Mouse (Mus musculus): ENCODE results near the gene Celf5. TPM values are rescaled to one million over a fixed set of nuclear protein-coding genes. Genes with fewer than 3 reads are reported as not detected.
A peak's percentile ranks its signal among the peaks of the same experiment; 100 is the strongest.

The Celf5 gene
- total RNA-seq, 2 experiments from 2014 or later: not detected

DNA sequence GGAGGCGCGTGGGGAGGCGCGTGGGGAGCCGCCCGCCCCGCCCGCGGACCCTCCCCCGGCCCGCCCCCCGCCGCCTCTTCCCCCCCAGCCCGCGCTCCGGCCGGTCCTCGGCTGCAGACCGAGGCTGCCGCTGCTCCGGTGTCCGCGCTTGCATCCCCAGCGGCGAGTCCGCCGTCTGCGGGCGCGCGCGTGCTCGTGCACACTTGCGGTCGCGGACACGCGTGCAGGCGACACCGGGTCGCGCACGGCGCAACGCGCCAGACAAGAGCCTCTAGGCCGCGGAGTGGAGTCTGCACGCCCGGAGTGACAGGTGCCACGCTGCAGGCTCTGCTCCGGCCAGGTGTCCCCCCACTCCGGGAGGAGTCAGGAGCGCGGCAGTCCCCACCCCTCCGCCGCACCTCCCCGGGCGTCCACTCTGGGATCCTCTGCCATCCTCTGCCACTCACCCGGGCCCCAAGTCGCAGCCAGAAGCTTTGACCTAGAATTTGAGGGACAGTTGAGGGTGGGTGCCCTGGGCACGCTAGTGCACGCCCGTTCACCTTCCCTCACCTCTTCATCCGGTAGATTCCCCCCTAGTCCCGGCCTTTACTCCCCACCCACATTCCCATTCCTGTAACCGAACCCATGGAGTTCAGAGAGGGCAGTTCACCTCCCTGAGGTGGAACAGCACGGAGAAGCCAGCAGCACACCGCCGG, 51.5 kb downstream of the Celf5 start:
- no peak for ATAC-seq (replicated peaks; ENCODE audit: low FRiP score, poor library complexity, severe bottlenecking)

DNA sequence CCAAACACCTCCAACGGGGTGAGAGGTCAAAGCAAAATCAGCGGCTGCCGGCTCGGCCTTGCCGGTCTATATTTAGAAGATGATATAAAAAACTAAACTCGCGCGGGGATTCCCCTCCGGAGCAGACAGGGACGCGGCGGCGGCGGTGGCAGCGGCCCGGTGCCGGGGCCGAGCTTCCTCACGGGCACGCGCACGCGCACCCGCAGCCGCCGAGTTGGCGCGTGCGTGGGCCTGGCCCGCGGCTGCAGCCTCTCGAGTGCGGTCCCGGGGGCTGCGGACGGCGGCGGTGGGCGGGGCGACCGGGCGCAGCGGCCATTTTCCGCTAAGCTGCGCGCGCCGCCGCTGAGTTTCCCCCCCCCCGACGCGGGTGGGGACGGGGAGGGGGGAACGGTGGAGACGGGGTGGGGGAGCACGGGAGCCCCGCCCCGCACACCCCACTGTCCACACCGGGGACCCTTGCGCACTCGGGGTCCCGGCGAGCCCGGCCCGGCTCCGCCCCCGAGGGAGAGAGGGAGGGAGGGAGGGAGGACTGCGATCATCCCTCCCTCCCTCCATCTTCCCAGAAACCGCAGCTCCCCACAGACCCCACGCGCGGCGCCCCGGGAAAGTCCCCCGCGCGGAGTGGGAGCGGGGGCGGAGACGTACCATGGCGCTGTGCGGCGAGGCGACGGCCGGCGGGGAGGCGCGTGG, 52.2 kb downstream of the Celf5 start:
- no peak for ATAC-seq (replicated peaks; ENCODE audit: low FRiP score, poor library complexity, severe bottlenecking)

DNA sequence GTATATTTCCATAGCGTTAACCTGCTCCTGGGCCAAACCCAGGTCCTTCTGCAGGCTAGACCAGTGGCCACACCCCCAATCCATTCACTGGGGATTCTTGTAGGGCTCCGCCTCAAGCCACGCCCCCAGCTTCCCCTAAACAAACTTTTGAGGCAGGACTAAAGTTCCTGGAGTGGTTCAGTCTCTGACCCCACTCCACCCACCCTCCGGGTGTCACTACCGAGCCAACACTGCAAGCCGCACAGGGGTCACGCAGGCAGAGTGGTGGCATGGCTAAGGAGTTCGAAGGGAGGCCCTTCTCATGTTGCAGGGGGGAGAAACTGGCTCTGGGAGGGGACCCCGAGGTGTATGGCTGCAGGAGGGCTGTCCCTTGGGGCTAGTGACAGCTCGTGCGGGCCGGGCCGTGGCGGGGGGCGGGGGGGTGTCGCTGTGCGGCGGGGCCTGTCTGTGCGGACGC, 52.9 kb downstream of the Celf5 start:
- peak; percentile 60 for ATAC-seq (replicated peaks; ENCODE audit: low FRiP score, poor library complexity, severe bottlenecking)

DNA sequence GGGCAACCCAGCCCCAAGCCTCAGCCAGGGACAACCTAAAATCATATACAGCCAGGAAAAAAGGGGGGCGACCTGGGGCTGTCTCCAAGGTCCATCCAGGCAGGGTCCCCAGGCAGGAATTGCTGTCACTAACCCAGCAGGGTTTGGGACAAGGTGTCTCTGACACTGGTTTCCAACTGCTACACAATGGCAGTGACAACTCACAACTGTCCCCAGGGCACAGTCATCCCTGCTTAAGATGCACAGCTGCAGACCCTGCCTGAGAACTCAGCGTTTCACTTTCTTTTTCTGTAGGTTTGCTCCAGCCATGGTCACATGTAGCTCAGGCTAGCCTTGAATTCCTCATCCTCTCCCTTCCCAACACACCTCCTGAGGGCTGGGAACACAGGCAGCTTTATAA, 53.4 kb downstream of the Celf5 start:
- no peak for ATAC-seq (replicated peaks; ENCODE audit: low FRiP score, poor library complexity, severe bottlenecking)

DNA sequence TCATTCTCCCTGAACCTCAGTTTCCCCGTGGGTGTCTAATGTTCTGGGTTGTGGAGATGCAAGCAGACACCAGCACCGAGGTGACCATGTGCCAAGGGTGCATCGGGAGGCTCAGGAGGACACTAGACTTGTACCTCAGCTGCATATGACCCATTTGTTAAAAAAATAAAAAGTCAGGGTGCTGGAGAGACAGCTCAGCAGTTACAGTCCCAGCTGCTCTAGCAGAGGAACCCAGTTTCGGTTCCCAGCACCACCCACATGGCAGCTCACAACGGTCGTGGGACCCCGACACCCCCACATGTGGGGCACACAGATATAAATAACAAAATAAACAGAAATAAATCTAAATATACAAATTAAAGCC, 54.0 kb downstream of the Celf5 start:
- no peak for ATAC-seq (replicated peaks; ENCODE audit: low FRiP score, poor library complexity, severe bottlenecking)

DNA sequence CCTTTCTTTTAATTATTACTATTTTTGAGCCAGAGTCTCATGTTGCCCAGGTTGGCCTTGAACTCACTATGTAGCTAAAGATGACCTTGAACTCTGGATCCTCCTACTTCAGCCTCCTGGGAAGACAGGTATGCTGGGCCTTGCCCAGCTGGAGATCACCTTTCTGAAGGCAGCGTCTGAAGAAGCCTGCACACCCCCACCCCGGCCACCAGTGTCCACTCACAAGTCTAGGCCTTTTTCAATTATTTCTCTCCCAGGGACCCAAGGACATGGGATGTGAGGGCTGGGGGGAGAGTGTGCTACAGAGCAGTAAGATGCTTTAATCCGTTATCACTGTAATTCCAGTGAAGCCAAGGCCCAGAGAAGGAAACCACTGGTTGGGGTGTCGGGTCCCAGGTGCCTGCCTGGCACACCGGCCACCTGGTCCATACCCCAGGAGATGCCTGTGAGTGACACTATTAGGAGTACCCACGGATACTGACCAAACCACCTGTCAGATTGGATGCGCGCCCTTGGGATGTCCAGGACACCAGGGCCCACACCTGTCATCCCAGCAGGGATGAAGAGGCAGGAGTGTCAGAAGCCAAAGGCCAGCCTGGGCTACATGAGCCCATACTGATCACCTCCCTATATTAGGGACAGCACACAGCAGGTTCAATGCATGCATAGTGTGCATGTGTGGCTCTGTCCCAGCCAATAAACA, 54.6 kb downstream of the Celf5 start:
- ATAC-seq (replicated peaks; ENCODE audit: low FRiP score, poor library complexity, severe bottlenecking): no peak

DNA sequence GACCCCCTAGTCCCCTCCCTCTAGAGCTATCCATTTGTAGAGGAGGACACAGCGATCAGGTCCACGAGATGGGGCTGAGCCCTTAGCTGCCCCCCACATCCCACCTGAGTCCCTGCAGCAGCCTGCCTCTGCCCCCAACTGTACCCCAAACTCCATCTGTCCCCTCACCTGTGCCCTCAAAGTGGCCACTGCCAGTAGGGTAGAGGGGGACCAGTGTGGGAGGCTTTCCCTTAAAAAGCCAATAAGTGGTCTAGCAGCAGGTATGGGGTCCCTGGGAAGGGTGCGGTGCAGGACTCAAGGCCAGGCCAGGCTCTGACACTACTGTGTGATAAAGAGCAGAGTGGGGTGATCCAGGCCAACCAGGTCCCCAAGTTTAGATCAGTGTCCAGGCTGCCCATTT, 55.2 kb downstream of the Celf5 start:
- ATAC-seq (replicated peaks; ENCODE audit: low FRiP score, poor library complexity, severe bottlenecking): no peak

DNA sequence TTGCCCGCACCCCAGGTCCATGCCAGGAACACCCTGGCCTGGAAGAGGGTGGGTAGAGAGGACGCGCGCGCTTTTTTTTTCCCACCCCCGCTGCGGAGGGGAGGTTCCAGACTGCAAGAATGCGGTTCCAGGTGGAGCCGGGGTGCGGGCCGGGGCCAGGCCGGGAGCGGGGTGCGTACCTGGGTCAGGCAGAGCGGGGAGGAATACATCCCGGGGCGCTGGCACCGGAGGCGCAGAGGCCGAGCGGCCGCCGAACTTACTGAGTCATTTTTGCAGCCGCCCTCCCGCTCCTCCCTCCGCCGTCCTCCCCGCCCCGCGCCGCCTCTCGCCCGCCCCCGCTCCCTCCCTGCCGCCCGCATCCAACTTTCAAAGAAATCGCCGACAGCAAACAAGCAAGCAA, 55.6 kb downstream of the Celf5 start:
- peak; percentile 47; the same call in 1 of the 2 replicates for ATAC-seq (replicated peaks; ENCODE audit: low FRiP score, poor library complexity, severe bottlenecking)

DNA sequence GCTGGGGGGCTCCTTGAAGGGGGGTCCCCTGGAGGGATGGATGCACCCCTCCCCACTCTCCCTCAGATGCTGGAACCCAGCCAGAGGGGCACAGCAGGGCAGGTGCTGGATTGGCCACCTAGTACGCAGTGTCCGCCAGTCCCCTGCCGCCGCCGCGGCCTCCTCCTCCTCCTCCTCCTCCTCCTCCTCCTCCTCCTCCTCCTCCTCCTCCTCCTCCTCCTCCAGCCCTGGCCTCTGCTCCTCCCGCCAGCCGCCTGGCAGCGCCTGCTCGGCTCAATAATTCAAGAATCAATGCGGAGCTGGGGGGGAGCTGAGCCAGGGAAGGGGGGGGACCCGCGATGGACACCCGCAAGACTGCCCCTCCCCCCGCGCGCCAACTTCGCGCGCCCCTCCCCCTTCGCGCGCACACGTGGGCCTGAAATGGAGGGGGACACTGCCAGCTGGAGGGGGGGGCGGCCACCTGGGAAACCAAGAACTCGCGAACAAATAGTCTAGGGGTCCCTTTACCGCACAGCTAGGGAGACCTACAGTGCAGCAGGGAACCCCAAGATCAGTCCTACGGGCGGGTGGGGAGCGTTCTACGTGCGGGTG, 56.3 kb downstream of the Celf5 start:
- ATAC-seq (replicated peaks; ENCODE audit: low FRiP score, poor library complexity, severe bottlenecking): no peak

DNA sequence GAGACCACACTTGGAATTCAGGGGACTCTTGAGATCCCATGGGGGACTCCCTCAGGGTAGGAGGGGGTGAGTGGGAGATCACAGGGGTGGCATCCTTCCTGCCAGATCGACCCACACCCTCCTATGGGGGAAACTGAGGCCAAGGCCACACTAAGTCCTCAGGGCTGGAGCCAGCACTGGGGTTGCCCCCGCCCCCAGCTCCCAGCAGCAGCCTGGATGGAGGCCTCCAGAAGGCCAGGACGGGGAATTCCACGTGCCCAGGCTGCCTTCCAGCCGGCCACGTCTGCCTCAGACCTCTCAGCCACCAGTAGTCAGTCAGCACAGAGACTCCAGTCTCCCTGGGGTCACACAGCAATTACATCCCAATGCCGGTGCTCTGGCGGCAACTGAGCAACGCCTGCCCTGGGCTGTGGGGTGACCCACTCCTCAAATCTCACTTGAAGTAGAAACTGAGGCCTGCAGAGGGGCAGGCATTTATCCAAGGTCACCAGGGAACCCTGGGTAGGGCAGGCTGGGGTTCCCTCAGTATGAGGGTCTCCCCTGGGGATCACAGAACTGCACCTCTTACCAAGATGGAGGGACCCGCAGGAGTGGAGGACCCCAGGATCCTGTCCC, 57.2 kb downstream of the Celf5 start:
- ATAC-seq (replicated peaks; ENCODE audit: low FRiP score, poor library complexity, severe bottlenecking): no peak

DNA sequence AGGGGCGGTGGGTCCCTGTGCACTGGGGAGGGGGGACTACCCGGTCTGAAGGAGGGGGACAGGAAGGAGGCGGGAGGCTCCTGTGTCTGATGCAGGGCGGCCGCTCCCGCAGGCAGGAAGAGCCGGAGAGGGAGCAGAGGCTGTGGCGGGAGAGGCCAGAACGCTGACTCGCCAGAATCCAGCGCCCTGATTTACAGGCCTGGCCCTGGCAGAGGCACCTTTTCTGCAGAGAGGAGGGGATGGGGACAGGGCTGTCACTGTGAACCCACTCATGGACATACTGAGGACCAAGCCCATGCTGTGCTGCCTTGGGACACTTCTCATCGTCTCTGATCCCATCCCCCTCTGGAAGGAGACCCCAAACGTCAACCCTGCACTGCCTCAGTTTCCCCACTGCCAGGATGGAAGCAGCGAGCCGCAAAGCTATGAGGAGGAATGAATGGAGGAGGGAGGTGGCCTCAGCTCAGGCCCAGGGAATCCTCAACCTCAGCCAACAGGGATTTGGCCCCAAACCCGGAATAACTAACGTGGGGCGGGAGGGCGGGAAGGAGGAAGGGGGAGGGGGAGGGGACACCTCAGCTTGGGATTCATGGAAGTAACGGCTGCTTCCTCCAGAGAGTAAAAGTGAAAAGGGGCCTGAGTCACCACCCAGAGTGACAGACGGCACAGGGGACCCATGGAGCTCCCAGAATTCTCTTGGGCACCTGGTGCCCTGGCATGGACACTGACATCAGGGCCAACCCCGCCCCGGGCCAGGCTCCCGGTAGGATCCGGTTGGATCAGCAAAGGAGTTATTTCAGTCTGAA, 58.1 kb downstream of the Celf5 start:
- no peak for ATAC-seq (replicated peaks; ENCODE audit: low FRiP score, poor library complexity, severe bottlenecking)

DNA sequence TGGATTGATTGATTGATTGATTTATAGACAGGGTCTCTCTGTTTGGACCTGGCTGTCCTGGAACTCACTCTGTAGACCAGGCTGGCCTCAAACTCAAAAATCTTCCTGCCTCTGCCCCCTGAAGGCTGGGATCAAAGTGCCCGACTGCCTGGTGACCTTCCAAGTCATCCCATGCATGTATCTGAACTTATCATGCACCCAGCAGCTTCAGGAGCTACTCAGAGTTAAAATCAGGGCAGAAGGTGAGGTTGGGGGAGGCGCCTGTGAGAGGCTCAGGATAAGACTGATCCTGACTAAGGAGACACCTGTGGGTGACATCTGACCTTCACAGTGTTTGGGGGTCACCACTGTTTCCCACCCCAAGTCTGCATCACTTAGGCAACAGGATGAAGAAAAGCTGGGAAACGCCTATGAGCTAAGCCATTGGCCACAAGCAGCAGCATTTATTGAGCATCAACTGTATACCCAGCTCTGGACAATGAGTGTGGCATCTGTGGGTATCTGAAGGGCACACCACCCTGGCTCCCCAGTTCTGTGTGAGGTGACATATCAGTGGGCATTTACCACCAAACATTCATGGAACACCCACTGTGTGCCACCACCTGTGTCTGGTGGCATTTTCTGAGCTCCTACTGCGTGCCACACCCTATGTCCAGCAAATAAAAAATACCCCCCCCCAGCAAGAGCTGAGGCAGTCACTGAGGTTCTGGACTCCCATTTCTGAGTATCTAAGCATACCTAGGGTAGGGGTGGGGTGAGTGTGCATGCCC, 58.8 kb downstream of the Celf5 start:
- ATAC-seq (replicated peaks; ENCODE audit: low FRiP score, poor library complexity, severe bottlenecking): no peak

DNA sequence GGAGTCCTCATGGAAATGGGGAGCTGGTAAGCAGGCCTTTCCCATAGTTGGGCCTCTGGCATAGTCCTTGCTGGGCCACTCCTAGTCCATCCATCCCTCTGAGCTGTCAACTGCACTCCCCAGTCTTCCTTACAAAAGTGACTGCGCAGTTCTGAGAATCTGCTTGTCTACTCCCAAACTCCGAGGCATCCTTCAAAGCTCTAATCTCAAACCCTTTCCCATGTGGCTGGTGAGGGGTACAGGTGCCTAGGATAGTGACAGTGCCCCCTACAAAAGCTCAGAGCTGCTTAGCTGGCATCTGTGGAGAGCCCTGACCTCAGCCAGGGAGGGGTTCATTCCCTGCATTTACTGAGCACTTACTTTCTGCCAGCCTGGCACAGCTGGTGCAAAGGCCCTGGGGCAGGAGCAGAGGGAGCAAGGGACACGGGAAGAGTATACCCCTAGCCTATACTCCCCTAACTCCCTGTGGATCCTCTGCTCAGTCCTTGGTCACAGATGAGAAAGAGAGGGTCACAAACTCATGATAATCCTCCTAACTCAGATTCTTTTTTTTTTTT, 59.8 kb downstream of the Celf5 start:
- no peak for ATAC-seq (replicated peaks; ENCODE audit: low FRiP score, poor library complexity, severe bottlenecking)

DNA sequence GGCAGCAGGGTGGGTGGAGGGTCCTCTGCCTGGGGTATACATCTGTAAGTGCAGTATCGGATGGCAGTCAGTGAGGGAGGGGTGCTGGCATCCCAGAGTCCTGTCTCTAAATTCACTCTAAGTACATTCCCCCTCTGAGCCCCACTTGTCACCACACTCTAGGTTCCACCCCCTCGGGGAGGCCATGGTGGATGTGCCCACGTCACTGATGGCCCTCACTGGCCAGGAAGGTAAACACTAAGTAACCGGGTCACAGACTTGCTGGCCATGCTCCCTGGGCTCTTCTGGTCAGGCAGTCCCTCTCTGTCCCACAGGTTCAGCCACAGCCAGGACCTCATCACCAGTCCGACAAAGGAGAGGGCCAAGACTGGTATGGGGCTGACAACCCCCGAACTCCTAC, 60.3 kb downstream of the Celf5 start:
- no peak for ATAC-seq (replicated peaks; ENCODE audit: low FRiP score, poor library complexity, severe bottlenecking)

DNA sequence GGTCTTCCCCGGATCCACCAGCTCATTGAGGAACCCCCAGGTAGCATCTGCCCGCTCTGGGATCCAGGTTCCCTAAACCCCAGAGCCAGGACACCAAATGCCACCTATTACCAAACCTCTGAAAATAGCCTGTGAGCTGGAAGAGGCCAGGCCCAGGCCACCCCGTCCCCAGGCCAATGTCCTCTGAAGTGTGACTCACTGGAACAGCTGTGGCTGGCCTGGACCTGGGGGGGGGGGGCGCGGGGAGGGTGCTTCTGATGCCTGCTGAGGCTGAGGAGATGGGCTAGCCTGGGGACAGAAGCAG, 60.8 kb downstream of the Celf5 start:
- no peak for ATAC-seq (replicated peaks; ENCODE audit: low FRiP score, poor library complexity, severe bottlenecking)

DNA sequence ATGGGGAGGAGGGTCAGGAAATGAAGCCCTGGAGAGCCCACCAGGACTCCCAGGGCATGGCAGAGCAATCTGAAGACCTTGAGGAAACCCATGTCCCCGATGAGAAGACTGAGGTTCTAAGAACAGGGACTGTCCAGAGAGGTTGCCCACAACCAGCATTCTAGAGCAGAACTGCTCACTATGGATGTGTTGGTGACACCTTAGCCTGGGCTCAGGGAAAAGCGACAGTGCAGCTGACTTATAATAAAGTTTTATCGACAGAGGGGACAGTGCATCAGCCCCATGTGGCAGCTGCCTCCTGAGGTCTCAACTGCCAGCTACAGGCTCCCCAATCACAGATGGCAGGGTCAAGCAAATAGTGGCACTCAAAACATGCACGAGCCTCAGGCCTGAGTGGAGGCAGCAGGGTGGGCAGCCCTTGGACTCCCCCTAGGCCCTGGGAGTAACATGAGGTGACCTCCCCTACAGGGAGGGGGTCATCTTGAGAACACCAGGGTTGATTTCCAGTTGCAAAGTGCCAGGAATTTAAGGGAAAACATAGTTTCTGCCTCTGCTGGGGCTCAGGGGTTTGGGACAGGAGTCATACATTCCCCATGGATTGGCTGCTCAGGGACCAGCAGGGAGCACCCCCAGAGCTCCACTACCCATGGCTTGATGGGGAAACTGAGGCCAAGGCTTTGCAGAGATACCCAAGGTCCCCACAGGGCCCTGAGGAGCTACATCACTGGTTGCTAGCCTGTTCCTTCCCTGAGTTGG, 61.3 kb downstream of the Celf5 start:
- ATAC-seq (replicated peaks; ENCODE audit: low FRiP score, poor library complexity, severe bottlenecking): no peak

DNA sequence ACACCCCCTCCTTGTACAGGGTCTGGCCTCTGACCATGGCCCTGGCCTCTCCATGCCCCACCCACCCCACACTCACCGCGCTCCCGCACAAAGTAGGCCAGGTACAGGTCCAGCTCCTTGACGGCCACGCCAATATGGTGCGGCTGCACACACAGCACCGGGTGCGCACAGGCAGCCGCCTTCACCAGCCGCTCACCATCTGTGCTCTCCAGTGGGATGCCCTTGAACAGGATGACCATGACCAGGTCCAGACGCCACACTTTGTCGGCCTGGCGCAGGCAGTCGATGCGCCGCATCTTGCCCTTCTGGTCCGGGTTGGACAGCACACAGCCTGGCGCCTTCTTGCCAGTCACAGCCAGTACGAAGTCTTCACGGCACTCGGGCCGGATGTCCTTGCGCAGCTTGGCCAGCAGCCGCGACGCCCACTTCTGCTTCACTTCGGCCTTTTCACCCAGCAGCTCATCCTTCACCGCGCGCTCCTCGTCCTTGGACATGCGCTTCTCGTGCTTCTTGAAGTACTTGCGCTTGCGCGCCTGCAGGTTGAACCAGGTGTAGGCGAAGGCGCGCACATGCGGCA, 62.2 kb downstream of the Celf5 start:
- no peak for ATAC-seq (replicated peaks; ENCODE audit: low FRiP score, poor library complexity, severe bottlenecking)

Data from erythroid progenitor cell, adult 5-6 weeks (primary cell).